Mouse (Mus musculus) liver, adult 2 months (tissue): Measurements from ENCODE around the gene Hoxc5.

Source experiments
- CTCF ChIP-seq: fragments of 200-500 bp; IDR thresholded peaks from 2 replicates; pipeline ENCODE4 v1.5.1; 2011; ENCODE audit warnings: low read depth, low read length, control low read depth
- POLR2A ChIP-seq: fragments of 200-500 bp; IDR thresholded peaks from 2 replicates; pipeline ENCODE4 v1.6.1; 2011; ENCODE audit warnings: low read length, control low read depth; ENCODE audit not compliant: insufficient read depth; ENCODE audit errors: extremely low read depth

DNA sequence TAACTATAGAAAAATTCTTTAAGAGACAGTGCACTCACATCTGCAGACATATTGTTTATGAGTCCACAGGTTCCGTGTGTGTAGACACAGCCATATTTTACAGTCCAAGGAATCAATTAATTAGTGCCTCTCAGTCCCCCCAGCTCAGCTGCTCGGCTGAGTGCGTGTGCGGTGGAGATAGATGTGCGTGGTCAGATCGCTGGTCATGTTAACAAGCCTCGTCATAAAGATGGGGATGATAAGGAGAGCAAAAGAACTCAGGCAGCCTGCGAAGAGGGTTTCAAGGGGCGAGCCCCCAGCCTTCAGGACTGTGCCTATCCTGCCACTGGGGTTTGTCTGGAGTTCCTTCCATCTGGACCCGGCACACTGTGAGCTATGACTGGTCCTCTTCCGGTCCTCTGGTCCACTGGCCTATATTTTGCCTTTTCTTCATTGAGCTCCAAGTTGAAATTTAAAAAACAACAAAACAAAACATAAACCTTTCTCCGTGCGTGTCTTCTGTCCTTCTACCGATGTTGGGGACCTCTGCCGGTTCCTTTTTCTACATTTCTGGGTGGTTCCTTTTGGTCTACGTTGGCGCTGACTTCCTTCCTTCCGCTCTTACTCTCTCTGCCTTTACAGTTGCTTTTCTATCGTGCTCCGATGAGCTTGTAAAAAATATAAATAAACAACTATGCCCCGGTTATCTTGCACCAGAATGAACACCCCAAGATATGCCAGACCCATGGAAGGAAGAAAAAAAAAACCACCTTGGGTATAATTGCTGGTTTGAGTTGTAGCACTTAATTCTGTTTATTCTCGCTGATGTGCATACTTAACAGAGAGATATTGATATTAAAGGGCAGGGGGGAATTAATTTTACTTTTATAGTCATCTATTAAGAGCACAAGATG lies 21.8 kb upstream of the Hoxc5 start:
- TF ChIP-seq CTCF (no peak), POLR2A (no peak)
